In genomic region chr7:47103671-47104414, GRCm38 (mm10) we compare ENCODE assay signal across 11 mouse cellular contexts. TPM values are rescaled to one million over a fixed set of nuclear protein-coding genes. Genes with fewer than 3 reads are reported as not detected.
DNase-seq lines count a peak whose midpoint lies in the region; ATAC-seq and TF ChIP-seq lines count a peak whose summit lies in the region.
"Had no signal": no experiment of that assay in that cellular context is flagged by ENCODE, and none has a peak within 500 bp of the region (broad histone marks: within the 10 kb centered on the region; RNA-seq: fewer than 3 reads in every experiment).

No protein-coding gene starts in this region.

- TF ChIP-seq EP300 in MEL (IDR thresholded peaks at IDR 0.05; ENCODE audit: low read depth in 1 of 2, low read length in 2 of 2), result no peak
- no peak for TF ChIP-seq EP300 in liver, embryonic 14.5 days (IDR thresholded peaks at IDR 0.05; ENCODE audit: low read depth)

- peak; percentile 91 for DNase-seq in A20 (ENCODE audit: low read depth, low spot score)
- DNase-seq in MEL (ENCODE audit: low read depth, low spot score), result peak; percentile 26
- DNase-seq in liver, embryonic 14.5 days (ENCODE audit: low read depth in 3 of 3, low spot score in 3 of 3), result peak; percentile 15 to 33 (median 17)
- DNase-seq in left cerebral cortex, adult 18-20 months (ENCODE audit: low spot score in 2 of 2), result no peak
- no peak for DNase-seq in frontal cortex, adult 2 months (ENCODE audit: extremely low spot score in 1 of 2, low spot score in 1 of 2)
- no peak for DNase-seq in kidney, postnatal 14 days
- no peak for DNase-seq in cerebellum, postnatal 25 days
- DNase-seq: cerebellum, adult 11-12 months had no signal

- no peak overlapping the region for H3K4me2 ChIP-seq in liver, embryonic 14.5 days (ENCODE audit: low read depth)
- peak overlapping the region; percentile 13 for H3K4me2 ChIP-seq in myocyte (ENCODE audit: low read depth)

- ATAC-seq in liver, embryonic 14.5 days (ENCODE audit: insufficient read depth), result no peak
- ATAC-seq: intestine, postnatal 0 days had no signal

- no peak overlapping the region for H3K27ac ChIP-seq in MEL (ENCODE audit: control insufficient read depth, low read depth, low read length)
- H3K27ac ChIP-seq in liver, embryonic 14.5 days, result no peak overlapping the region

- peaks cover 0 to 2% of the 10 kb centered on the region in 2 experiments; a peak in 1 of 4 replicates for H3K27me3 ChIP-seq in MEL (ENCODE audit: control insufficient read depth in 1 of 2, insufficient read depth in 2 of 2, low read length in 2 of 2)
- H3K27me3 ChIP-seq in liver, embryonic 14.5 days (ENCODE audit: control insufficient read depth, insufficient read depth, low read length), result no peaks in the 10 kb centered on the region
- no peaks in the 10 kb centered on the region for H3K27me3 ChIP-seq in myocyte (ENCODE audit: control insufficient read depth, insufficient read depth, insufficient read length)

- no peaks in the 10 kb centered on the region for H3K4me1 ChIP-seq in MEL (ENCODE audit: control insufficient read depth in 1 of 2, insufficient read depth in 2 of 2, low read length in 2 of 2)
- no peaks in the 10 kb centered on the region for H3K4me1 ChIP-seq in liver, embryonic 14.5 days (replicated peaks; ENCODE audit: control insufficient read depth in 2 of 2, insufficient read depth in 2 of 2, low read length in 1 of 2)

- H3K4me3 ChIP-seq in MEL (ENCODE audit: control insufficient read depth in 1 of 2, insufficient read depth in 1 of 2, low read depth in 2 of 2, low read length in 2 of 2) (no peak overlapping the region), myocyte (no peak overlapping the region)
- H3K4me3 ChIP-seq in liver, embryonic 14.5 days (ENCODE audit: insufficient read depth in 1 of 2, low read depth in 2 of 2, low read length in 2 of 2), result no peak overlapping the region

- H3ac ChIP-seq in myocyte (ENCODE audit: control insufficient read depth, insufficient read length), result no peak overlapping the region

- no peak for TF ChIP-seq POLR2A in MEL (IDR thresholded peaks at IDR 0.05; ENCODE audit: control insufficient read depth in 1 of 2, insufficient read depth in 1 of 2, low read depth in 1 of 2, low read length in 2 of 2, poor library complexity in 1 of 2)
- TF ChIP-seq POLR2A in myocyte (IDR thresholded peaks at IDR 0.05; ENCODE audit: insufficient read length, low read depth), result no peak

- H3K9ac ChIP-seq in MEL (ENCODE audit: control insufficient read depth, low read depth, low read length, poor library complexity, severe bottlenecking), result no peak overlapping the region
- H3K9ac ChIP-seq in liver, embryonic 14.5 days (replicated peaks), result no peak overlapping the region

- TF ChIP-seq CTCF in MEL (IDR thresholded peaks at IDR 0.05 in 2 of 3, conservative IDR thresholded peaks at IDR 0.05 in 1 of 3; ENCODE audit: control insufficient read depth in 1 of 3, insufficient read depth in 1 of 3, low read depth in 2 of 3, low read length in 3 of 3, poor library complexity in 1 of 3, severe bottlenecking in 1 of 3), result no peak
- TF ChIP-seq CTCF in liver, embryonic 14.5 days (IDR thresholded peaks at IDR 0.05; ENCODE audit: low read depth), result no peak

- TF ChIP-seq RAD21 in MEL (IDR thresholded peaks at IDR 0.05; ENCODE audit: low read depth, low read length), result no peak

- H3K79me2 ChIP-seq in MEL (ENCODE audit: control insufficient read depth, insufficient read depth, low read length, poor library complexity) (no peaks in the 10 kb centered on the region), myocyte (ENCODE audit: control insufficient read depth, insufficient read depth) (no peaks in the 10 kb centered on the region)

- H3K36me3 ChIP-seq in MEL (ENCODE audit: control insufficient read depth in 1 of 2, insufficient read depth in 2 of 2, low read length in 2 of 2) (no peaks in the 10 kb centered on the region), myocyte (ENCODE audit: control insufficient read depth, insufficient read depth) (no peaks in the 10 kb centered on the region)
- H3K36me3 ChIP-seq in liver, embryonic 14.5 days (replicated peaks; ENCODE audit: control insufficient read depth, insufficient read depth, low read depth), result no peaks in the 10 kb centered on the region

- H3K9me3 ChIP-seq in MEL (replicated peaks; ENCODE audit: insufficient read depth, low read length), result no peaks in the 10 kb centered on the region
- no peaks in the 10 kb centered on the region for H3K9me3 ChIP-seq in liver, embryonic 14.5 days (ENCODE audit: control insufficient read depth, low read length)

- 48% methylated on average over 1 of the region's 1 CpGs for WGBS in liver, embryonic 14.5 days (ENCODE audit: insufficient replicate concordance)

TF ChIP-seq in MEL, 35 proteins besides CTCF, POLR2A, EP300 and RAD21:
- TF ChIP-seq UBTF (IDR thresholded peaks at IDR 0.05; ENCODE audit: borderline replicate concordance, insufficient read depth, low read depth, low read length) (no peak), ETS1 (IDR thresholded peaks at IDR 0.05; ENCODE audit: low read depth, low read length) (no peak), CHD2 (IDR thresholded peaks at IDR 0.05; ENCODE audit: low read length) (no peak), POLR2AphosphoS5 (IDR thresholded peaks at IDR 0.05; ENCODE audit: borderline replicate concordance, low read depth, low read length) (no peak), E2F4 (IDR thresholded peaks at IDR 0.05; ENCODE audit: borderline replicate concordance, low read depth, low read length) (no peak), GATA1 (IDR thresholded peaks at IDR 0.05; ENCODE audit: low read depth, low read length) (no peak), NELFE (IDR thresholded peaks at IDR 0.05; ENCODE audit: low read depth, low read length) (no peak), MYC (IDR thresholded peaks at IDR 0.05; ENCODE audit: low read depth, low read length) (no peak), SMC3 (IDR thresholded peaks at IDR 0.05; ENCODE audit: low read depth, low read length) (no peak), ZKSCAN1 (IDR thresholded peaks at IDR 0.05; ENCODE audit: low read depth, low read length) (no peak), NRF1 (IDR thresholded peaks at IDR 0.05; ENCODE audit: insufficient read depth, low read depth, low read length, poor library complexity, severe bottlenecking) (no peak), BHLHE40 (IDR thresholded peaks at IDR 0.05; ENCODE audit: borderline replicate concordance, low read depth, low read length) (no peak), MYB (IDR thresholded peaks at IDR 0.05; ENCODE audit: low read depth, low read length) (no peak), POLR2AphosphoS2 (IDR thresholded peaks at IDR 0.05; ENCODE audit: low read length) (no peak), JUND (IDR thresholded peaks at IDR 0.05; ENCODE audit: low read depth, low read length) (no peak), MAZ (IDR thresholded peaks at IDR 0.05; ENCODE audit: low read depth, low read length) (no peak), RCOR1 (IDR thresholded peaks at IDR 0.05; ENCODE audit: low read depth, low read length) (no peak)
TF ChIP-seq in MEL: peak in this region for 0.

TF ChIP-seq in myocyte, 11 proteins besides CTCF, POLR2A, EP300 and RAD21:
- no peak for TF ChIP-seq MYOG (IDR thresholded peaks at IDR 0.05; ENCODE audit: control insufficient read depth in 1 of 3, insufficient read depth in 1 of 3, insufficient read length in 2 of 3, low read depth in 2 of 3)
- no peak for TF ChIP-seq CEBPB (IDR thresholded peaks at IDR 0.05; ENCODE audit: insufficient read depth, poor library complexity, severe bottlenecking)
- no peak for TF ChIP-seq TCF3 (IDR thresholded peaks at IDR 0.05; ENCODE audit: insufficient read length, low read depth)
- no peak for TF ChIP-seq TCF12 (IDR thresholded peaks at IDR 0.05; ENCODE audit: insufficient read depth, poor library complexity, severe bottlenecking)
- no peak for TF ChIP-seq MYOD1 (IDR thresholded peaks at IDR 0.05; ENCODE audit: control insufficient read depth in 1 of 3, insufficient read length in 2 of 3, low read depth in 2 of 3)
- TF ChIP-seq REST (IDR thresholded peaks at IDR 0.05; ENCODE audit: insufficient read depth, insufficient read length), result no peak
- no peak for TF ChIP-seq E2F4 (IDR thresholded peaks at IDR 0.05; ENCODE audit: insufficient read depth)
- no peak for TF ChIP-seq POLR2AphosphoS2 (IDR thresholded peaks at IDR 0.05; ENCODE audit: insufficient read length, low read depth)

RNA-seq across cellular contexts. Expression of gene Ptpn5, which starts 29.6 kb away (rescaled TPM):
- total RNA-seq in MEL (2012; rRNA removed), result not detected in 2 replicates
- polyA plus RNA-seq in MEL (2012; ENCODE audit: insufficient read depth in 1 of 2, insufficient read length in 2 of 2, low read depth in 1 of 2, low replicate concordance in 2 of 2, missing spikeins in 1 of 2) (under 1 TPM in 1 of 2 experiments, not detected in 1; 0.03 TPM), myocyte (2012; fragmentation: generic; extraction: Trizol) (0.49 TPM)
- 0.16 TPM in 1 of 2 replicates, not detected in the other for polyA plus RNA-seq in liver, embryonic 14.5 days (2012; rRNA removed)
- polyA plus RNA-seq in liver, embryonic 14.5 days (2014; fragmentation: Nextera tagmentation; extraction: Ambion mirVana), result not detected in 2 replicates
- 100 to 1,000 TPM; 187 to 189 TPM for total RNA-seq in left cerebral cortex, adult 18-20 months (2021)
- 124 and 139 TPM in 2 replicates for polyA plus RNA-seq in frontal cortex, adult 2 months (2012; rRNA removed)
- total RNA-seq: heart, adult 8-10 months had no signal

RNA-seq across cellular contexts. Expression of gene Tmem86a, which starts 53.4 kb away (rescaled TPM):
- 0.23 and 0.27 TPM in 2 replicates for total RNA-seq in MEL (2012; rRNA removed)
- polyA plus RNA-seq in MEL (2012; ENCODE audit: insufficient read depth in 1 of 2, insufficient read length in 2 of 2, low read depth in 1 of 2, low replicate concordance in 2 of 2, missing spikeins in 1 of 2), result under 1 TPM in 1 of 2 experiments, not detected in 1; 0.54 TPM
- polyA plus RNA-seq in liver, embryonic 14.5 days (2012; rRNA removed), result 12.6 and 14.8 TPM in 2 replicates
- polyA plus RNA-seq in liver, embryonic 14.5 days (2014; fragmentation: Nextera tagmentation; extraction: Ambion mirVana), result 16.6 and 16.9 TPM in 2 replicates
- polyA plus RNA-seq in myocyte (2012; fragmentation: generic; extraction: Trizol), result 28.6 TPM
- 10 to 100 TPM; 13.2 to 13.5 TPM for total RNA-seq in left cerebral cortex, adult 18-20 months (2021)
- 22.4 and 24.0 TPM in 2 replicates for polyA plus RNA-seq in frontal cortex, adult 2 months (2012; rRNA removed)

Comparison
In these comparisons a context has a peak if more than half of its experiments do, and no peak if none do; other contexts are left out.
1. DNase-seq: peak in A20 (single experiment), MEL (single experiment) and liver, embryonic 14.5 days (3 of 3); none in left cerebral cortex, adult 18-20 months (0 of 2), frontal cortex, adult 2 months (0 of 2), kidney, postnatal 14 days (single experiment) and cerebellum, postnatal 25 days (0 of 2).
2. RNA of gene Ptpn5, which starts 29.6 kb away (polyA plus RNA-seq): 124 to 139 TPM in frontal cortex, adult 2 months; 0.49 TPM in myocyte (single experiment), 0.03 TPM in MEL and 0.16 TPM in liver, embryonic 14.5 days; every median in the first group is over 10 times any median in the second.
3. RNA of gene Tmem86a, which starts 53.4 kb away (polyA plus RNA-seq): 28.6 TPM in myocyte (single experiment), 22.4 to 24.0 TPM in frontal cortex, adult 2 months and 12.6 to 16.9 TPM in liver, embryonic 14.5 days; 0.54 TPM in MEL; every median in the first group is over 4 times any median in the second.